Mouse (Mus musculus): Measurements from ENCODE around the gene Hoxa3.

Gene Hoxa3

GRCm38 (mm10) chr6:52218643-52219215 lies 5.6 kb upstream of the Hoxa3 start:
- DNase-seq, result peak in 1 of 2 experiments; percentile 58

DNA sequence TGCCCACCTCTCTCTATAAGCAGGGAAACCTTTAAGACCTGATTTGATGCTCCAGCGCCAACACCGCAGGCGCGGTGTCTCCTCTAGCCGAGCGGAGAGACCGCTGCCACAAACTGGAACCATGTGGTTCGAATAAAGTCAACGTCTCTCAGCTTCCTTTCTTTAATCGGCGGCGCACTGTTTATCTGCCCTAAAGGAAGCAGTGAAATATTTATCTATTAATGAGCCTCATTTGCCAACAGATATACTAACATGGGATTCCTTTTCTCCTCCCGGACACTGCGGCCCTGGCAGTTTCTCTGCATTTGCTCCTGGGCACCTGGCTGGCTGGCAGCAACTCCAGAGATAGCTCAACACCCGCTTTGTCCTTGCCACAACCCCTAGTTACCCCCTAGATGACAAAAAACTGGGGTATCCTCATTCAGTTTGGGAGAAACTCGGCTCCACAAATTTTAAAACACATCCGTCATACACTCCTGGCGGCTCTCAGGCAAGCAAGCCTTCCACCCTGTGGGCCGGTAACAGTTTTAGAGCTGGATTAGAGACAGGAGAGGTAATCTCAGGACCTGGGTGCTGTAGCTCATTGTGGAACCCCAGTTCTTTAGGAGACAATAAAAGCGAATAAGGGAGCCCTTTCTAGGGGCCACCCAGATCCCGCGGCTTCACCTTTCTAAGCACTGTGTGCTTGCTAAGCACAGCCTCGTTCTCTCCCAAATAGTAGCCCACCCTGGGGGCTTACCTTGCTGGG lies 4.9 kb upstream of the Hoxa3 start:
- DNase-seq, result peak; percentile 53 to 69

DNA sequence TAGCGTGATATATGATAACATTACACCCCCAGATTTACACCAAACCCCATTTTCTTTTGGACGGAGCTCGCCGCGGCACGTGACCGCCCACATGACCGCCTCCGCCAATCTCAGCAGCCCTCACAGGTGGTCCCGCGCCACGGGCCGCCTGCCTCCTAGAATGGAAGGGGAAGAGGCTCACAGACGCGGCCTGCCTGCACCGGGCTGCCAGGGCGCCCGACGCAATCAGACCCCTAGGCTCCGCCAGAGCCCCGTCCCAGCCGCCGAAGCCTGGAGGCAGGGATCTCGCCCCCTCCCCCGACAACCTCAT lies 4.3 kb upstream of the Hoxa3 start:
- DNase-seq, result peak; percentile 95 to 97

GRCm38 (mm10) chr6:52216691-52217458 lies 3.7 kb upstream of the Hoxa3 start:
- DNase-seq, result peak; percentile 71 to 81

DNA sequence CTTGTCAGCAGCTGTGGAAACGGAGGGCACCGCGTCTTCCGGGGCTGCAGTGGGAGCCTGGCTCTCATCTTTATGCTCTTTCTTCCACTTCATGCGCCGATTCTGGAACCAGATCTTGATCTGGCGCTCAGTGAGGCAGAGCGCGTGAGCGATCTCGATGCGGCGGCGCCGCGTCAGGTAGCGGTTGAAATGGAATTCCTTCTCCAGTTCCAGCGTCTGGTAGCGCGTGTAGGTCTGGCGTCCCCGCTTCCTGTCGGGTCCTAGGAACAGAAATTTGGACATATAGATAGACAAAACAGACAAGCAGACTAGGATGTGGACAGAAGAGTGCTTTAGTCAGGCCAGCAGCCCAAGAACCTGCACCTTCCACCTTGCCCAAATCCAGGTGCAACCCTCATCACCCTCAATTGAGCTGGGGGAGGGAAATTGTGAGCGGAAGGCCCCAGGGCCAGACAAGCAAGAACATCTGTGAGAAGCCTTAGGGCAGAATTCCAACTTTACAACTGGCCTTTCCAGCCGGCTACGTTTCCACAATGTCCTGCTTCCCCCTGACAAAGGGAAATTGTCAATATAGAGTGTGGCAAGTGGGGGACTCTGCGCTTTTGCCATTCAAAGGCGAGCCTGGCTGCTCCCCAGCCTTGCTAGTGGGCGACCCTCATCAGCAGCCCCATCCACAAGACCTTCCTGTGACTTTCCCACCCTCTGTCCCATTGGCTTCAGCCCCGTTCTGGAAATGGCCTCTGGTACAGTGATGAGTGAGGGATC lies 2.8 kb upstream of the Hoxa3 start:
- peak; percentile 66 to 77 for DNase-seq

- DNase-seq, result peak; percentile 30 to 32
Measured at GRCm38 (mm10) chr6:52215070-52215469, 1.9 kb upstream of the Hoxa3 start.

- peak; percentile 42 to 60 for DNase-seq
Measured at GRCm38 (mm10) chr6:52214271-52214670, 1.1 kb upstream of the Hoxa3 start.

DNA sequence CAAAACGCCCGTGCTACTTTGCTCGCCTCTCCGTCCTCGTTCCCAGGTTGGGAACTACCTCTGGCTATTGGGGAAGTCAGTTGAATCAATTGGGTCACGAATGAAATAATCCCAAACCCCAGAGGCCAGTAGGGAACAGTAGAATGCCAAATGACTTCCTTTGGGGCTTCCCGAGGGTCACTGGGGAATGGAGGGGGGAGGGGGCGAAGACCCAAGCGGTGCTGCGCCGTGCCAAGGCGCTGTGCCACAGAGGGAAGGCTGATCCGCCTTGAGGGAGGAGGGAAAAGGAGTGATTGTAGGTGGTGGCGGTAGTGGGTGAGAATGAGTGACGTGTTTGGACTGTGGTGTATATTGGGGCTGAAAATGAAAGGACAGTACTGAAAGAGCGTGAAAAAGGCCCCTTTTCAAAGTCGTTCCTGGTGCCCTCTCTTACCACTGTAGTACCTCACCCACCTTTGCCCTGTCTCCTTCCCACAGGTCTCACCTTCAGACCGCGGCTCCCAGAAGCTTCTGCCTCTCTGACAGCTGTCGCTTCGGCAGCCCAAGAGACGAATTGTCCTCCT lies 499 bp downstream of the Hoxa3 start:
- peak; percentile 71 to 79 for DNase-seq

- DNase-seq, result peak; percentile 53 to 73
Measured at GRCm38 (mm10) chr6:52211961-52212360, 1.2 kb downstream of the Hoxa3 start.

DNA sequence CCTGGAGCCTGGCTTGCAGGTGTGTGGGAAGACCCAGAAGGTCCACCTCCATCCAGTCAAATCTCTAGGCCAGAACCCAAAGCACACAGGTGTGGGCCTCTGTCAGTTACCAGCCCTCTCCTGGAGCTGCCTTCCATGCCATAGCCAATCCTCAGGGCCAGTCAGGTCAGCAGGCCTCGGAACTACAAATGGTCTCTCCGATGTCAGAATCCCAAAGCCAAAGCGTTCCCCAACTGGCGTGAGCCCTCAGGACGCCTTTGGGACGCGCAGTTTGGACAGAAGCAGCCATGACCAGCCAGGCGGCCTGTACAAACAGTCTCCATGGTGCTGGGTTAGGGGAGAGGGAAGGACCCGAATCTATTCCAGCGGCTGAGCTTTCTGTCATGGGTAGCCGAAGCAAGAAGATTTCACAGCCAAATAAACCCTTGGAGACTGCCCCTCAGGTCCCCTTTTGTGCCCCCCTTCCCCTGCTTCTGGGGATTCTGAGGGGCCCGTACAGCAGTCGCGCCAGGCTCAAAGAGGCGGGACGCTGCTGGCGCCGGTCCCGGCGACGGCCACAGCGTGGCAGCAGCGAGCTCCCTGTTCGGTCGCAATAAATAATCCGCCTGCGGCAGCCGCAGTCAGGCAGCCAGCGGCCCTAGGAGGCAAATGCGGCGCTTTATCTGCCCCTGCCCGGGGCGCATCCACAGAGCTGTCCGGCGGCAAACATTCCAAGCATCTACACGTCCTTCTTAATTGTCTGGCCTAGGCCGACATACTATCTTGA lies 1.8 kb downstream of the Hoxa3 start:
- DNase-seq, result peak; percentile 92 to 94

DNA sequence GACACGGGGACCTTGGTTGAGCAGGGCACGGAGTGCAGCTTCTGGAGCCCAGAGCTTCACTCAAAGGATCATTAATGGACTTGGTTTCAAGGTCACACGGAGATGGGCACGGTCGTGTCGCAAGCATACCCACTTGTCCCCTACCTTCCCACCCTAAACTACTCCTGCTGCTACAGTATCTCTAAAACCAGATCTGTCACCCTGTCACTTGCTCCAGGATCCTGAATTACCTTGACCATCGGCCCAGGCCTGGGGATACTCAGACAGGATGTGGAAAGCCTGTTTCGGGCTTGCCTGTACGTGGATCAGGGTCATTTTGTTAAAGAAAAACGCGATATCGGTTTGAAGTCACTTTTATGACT lies 3.5 kb downstream of the Hoxa3 start:
- peak in 1 of 2 experiments; percentile 43 for DNase-seq

DNA sequence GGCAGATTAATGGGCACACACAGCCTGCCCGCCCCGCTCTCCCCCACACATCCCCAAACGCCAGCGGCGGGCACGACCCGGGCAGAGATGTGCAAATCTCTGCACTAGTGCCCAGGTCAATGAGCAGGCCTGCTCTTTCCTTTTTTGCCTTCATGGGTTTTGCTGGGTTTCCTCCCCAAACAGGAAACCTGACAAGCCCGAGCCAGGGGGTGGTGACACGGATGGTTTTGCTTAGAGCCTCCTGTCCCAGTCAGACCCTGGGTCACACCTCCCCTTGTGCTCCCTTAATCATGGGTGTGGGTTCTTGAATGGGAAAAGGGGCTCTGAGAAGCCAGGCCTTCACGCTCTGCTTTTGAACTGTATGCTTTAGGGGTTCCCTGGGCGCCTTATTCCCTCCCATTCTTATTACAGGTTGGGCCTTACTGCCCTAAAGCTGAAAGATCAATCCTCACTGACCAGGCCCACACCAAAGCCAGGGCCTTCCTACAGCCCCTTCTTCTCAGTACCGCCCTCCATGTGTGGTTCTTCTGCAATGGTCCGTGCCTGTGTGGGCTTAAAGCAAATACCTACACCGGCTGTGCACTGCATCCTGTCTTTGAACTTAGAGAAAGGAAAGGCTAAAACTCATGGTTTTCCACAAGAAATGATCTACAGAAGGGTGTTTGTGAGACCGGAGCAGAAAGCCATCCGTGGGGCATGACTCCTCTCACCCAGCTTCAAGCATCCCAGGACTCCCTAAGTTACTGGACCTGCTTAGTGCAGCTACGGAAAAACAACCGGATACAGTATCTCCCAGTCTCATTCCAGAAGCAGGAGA lies 4.1 kb downstream of the Hoxa3 start:
- peak; percentile 32 to 59 for DNase-seq

DNA sequence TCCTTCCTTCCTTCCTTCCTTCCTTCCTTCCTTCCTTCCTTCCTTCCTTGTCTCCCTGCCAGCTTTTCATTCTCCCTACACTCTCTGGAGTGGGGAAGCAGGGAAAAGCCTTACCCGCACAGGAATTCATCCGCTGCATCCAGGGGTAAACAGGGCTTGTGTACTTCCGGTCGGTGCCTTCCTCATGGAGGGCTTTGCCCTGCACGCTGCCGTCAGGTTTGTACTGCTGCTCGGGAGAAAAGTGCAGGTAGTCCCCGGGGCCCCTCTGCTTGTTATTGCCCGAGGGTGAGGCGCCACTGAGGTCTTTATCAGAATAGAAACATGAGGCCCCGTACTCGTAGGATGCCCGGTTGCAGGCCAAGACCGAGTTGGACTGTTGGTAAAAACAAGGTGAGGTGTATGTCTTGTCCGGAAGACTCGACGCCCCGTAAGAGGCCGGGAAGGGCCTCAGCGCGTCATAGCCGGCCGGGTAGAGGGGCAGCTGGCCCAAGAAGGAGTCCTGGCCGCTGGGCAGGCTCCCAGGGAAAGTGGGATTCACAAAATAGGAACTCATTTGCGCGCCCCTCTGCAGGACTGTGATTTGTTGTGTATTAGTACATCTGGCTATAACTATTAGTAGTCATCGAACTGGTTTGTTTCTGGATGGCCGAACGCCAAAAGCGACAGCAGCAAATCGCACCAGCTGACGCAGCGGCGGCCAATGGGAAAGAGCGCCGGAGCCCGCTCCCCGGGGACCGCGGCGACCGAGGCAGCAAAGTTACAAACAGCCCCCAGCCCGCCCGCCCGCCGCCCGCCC lies 4.9 kb downstream of the Hoxa3 start, which contains the start of gene Hoxa6:
TSS of gene Hoxa6 (minus strand) at position 651 of the 796 bp plus-strand sequence.
- peak; percentile 83 to 90 for DNase-seq

GRCm38 (mm10) chr6:52207684-52207976 lies 5.5 kb downstream of the Hoxa3 start:
- no peak for DNase-seq

- no peak for DNase-seq
Measured at GRCm38 (mm10) chr6:52206882-52207683, 6.1 kb downstream of the Hoxa3 start.

GRCm38 (mm10) chr6:52205638-52206621 lies 7.2 kb downstream of the Hoxa3 start:
- DNase-seq, result peak; percentile 58 to 70

DNA sequence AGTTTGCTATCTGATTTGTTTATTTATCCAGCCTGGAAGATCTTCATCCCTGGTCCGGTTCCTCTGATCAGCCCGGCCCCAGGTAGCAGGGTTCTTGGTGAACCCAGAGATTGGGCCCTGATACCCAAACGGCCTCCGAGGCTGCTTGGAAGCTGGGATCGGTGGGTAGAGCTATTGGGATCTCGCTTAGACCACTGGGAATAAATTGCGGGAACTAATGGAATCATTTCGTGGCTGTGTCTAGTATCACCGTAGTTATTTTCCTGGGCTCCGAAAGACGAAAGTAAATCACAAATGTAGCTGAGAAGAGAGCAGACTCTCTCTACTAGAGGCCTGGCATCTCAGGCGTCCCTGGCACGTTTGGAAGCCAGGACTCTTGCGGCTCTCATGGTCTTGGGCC lies 7.9 kb downstream of the Hoxa3 start:
- peak; percentile 37 to 57 for DNase-seq

DNA sequence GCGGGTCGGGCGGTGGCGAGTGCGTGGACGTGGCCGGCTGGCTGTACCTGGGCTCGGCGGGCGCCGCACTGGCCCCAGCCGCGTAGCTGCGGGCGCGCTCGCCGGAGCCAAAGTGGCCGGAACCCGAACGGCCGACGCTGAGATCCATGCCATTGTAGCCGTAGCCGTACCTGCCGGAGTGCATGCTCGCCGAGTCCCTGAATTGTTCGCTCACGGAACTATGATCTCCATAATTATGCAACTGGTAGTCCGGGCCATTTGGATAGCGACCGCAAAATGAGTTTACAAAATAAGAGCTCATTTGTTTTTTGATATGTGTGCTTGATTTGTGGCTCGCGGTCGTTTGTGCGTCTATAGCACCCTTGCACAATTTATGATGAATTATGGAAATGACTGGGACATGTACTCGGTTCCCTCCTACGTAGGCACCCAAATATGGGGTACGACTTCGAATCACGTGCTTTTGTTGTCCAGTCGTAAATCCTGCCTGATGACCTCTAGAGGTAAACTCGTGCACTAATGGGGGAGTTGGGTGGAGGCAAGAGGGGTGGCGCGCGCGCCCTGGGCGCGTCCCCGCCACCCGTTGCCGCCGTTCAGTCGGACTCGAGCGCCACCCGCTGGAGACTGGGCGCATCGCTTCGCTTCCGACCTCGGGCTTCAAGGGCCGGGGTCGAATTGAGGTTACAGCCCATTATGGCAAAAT lies 8.9 kb downstream of the Hoxa3 start, which contains the start of gene Hoxa5:
TSS of gene Hoxa5 (minus strand) at position 538 of the 703 bp plus-strand sequence.
- peak; percentile 96 to 97 for DNase-seq
